Mouse (Mus musculus): Measurements from ENCODE around the gene Icos.

DNA sequence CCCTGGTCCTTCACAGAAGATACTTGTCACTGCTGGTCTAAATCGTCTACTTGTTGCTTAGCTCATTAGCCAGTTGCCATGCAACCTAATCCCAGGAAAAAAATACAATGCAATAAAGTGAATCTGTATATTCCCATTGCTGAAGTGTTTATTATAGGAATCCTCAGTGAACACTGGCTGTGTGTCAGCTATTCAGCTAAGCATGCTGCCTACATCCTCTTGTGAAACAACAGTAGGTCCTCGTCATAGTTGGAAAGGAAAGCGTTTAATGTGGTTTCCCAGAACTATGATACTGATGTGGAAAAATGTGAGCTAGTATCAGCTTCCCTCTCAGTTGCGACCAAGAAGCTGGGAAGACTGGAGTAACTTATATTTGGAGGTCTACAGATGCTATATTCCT, 60.5 kb downstream of the Icos start:
- TF ChIP-seq GATA1 (IDR thresholded peaks at IDR 0.05; ENCODE audit: borderline replicate concordance, low read length) = no peak
- TF ChIP-seq FLI1 (IDR thresholded peaks at IDR 0.05; ENCODE audit: low read length) = no peak
